ENCODE assay signal across 11 mouse cellular contexts in genomic region chr1:138123866-138124265, GRCm38 (mm10). TPM values are rescaled to one million over a fixed set of nuclear protein-coding genes. Genes with fewer than 3 reads are reported as not detected.
A peak's percentile ranks its signal among the peaks of the same experiment; 100 is the strongest.
DNase-seq lines count a peak whose midpoint lies in the region; ATAC-seq and TF ChIP-seq lines count a peak whose summit lies in the region.
"Had no signal": no experiment of that assay in that cellular context is flagged by ENCODE, and none has a peak within 500 bp of the region (broad histone marks: within the 10 kb centered on the region; RNA-seq: fewer than 3 reads in every experiment).

No protein-coding gene starts in this region.

- no peaks in the 10 kb centered on the region for H3K27me3 ChIP-seq in embryonic facial prominence, embryonic 14.5 days (replicated peaks; ENCODE audit: control insufficient read depth, insufficient read depth, low read length)
- H3K27me3 ChIP-seq: heart, embryonic 15.5 days; midbrain, embryonic 13.5 days had no signal

- H3K9me3 ChIP-seq in embryonic facial prominence, embryonic 14.5 days (ENCODE audit: control insufficient read depth, low read length), result no peaks in the 10 kb centered on the region
- H3K9me3 ChIP-seq: heart, embryonic 15.5 days; midbrain, embryonic 13.5 days had no signal

- DNase-seq in cerebellum, adult 18-20 months, result peak; percentile 10 to 12
- no peak for DNase-seq in cerebellum, postnatal 4 days (ENCODE audit: low spot score in 2 of 2)
- no peak for DNase-seq in left cerebral cortex, adult 2 months (ENCODE audit: extremely low spot score in 1 of 2, low spot score in 2 of 2)
- DNase-seq in left cerebral cortex, adult 8-10 months (ENCODE audit: low spot score in 2 of 2), result no peak
- peak; percentile 22 for DNase-seq in embryonic facial prominence, embryonic 14.5 days (ENCODE audit: low spot score)
- no peak for DNase-seq in testis, postnatal 10 days (ENCODE audit: low spot score)
- no peak for DNase-seq in right cerebral cortex, postnatal 25 days
- DNase-seq: right cerebral cortex, postnatal 14 days had no signal

- peak; percentile 32 for ATAC-seq in CD4-positive, CD25-positive, alpha-beta regulatory T cell, adult 4 months
- ATAC-seq in embryonic facial prominence, embryonic 14.5 days (ENCODE audit: low read depth), result no peak
- ATAC-seq: midbrain, embryonic 13.5 days had no signal

- no peaks in the 10 kb centered on the region for H3K4me1 ChIP-seq in embryonic facial prominence, embryonic 14.5 days (ENCODE audit: control insufficient read depth, insufficient read depth, low read length)
- H3K4me1 ChIP-seq: midbrain, embryonic 13.5 days had no signal

- no peak overlapping the region for H3K27ac ChIP-seq in left cerebral cortex, adult 2 months
- H3K27ac ChIP-seq in embryonic facial prominence, embryonic 14.5 days (replicated peaks; ENCODE audit: low read depth, low read length), result no peak overlapping the region
- H3K27ac ChIP-seq: heart, embryonic 15.5 days; midbrain, embryonic 13.5 days had no signal

- peak; percentile 41 for TF ChIP-seq CTCF in left cerebral cortex, adult 2 months (IDR thresholded peaks at IDR 0.05)

- intact Hi-C loops in left cerebral cortex, adult 2 months (cut with DNase I), result no loop called here

- no peak overlapping the region for H3K9ac ChIP-seq in embryonic facial prominence, embryonic 14.5 days (ENCODE audit: low read depth, low read length)
- H3K9ac ChIP-seq: heart, embryonic 15.5 days; midbrain, embryonic 13.5 days had no signal

- H3K36me3 ChIP-seq in embryonic facial prominence, embryonic 14.5 days (ENCODE audit: control insufficient read depth, insufficient read depth, low read length), result no peaks in the 10 kb centered on the region
- H3K36me3 ChIP-seq: heart, embryonic 15.5 days; midbrain, embryonic 13.5 days had no signal

- H3K4me3 ChIP-seq in left cerebral cortex, adult 2 months, result no peak overlapping the region
- no peak overlapping the region for H3K4me3 ChIP-seq in embryonic facial prominence, embryonic 14.5 days (ENCODE audit: low read depth, low read length)
- H3K4me3 ChIP-seq: heart, embryonic 15.5 days; midbrain, embryonic 13.5 days had no signal

- 47% methylated on average over 3 of the region's 3 CpGs for WGBS in embryonic facial prominence, embryonic 14.5 days

- no peak overlapping the region for H3K4me2 ChIP-seq in embryonic facial prominence, embryonic 14.5 days (ENCODE audit: low read depth, low read length)
- H3K4me2 ChIP-seq: heart, embryonic 15.5 days; midbrain, embryonic 13.5 days had no signal

RNA-seq across cellular contexts. Expression of gene Ptprc, which starts 51.6 kb away (rescaled TPM):
- total RNA-seq in left cerebral cortex, adult 2 months (2021), result 1 to 10 TPM; 1.7 to 3.4 TPM
- 10 to 100 TPM in 1 of 4 experiments, 1 to 10 TPM in 3; 3.0 to 12.1 (median 6.1) TPM for total RNA-seq in left cerebral cortex, adult 8-10 months (2022)
- 1,000 to 10,000 TPM; 1,419 to 1,542 TPM for polyA plus RNA-seq in CD4-positive, CD25-positive, alpha-beta regulatory T cell, adult 4 months (2017; shearing (Covaris generic))
- polyA plus RNA-seq in embryonic facial prominence, embryonic 14.5 days (2014; fragmentation: Nextera tagmentation; extraction: Ambion mirVana), result 3.5 and 4.0 TPM in 2 replicates

Comparison
In these comparisons a context has a peak if more than half of its experiments do, and no peak if none do; other contexts are left out.
1. DNase-seq: peak in cerebellum, adult 18-20 months (2 of 2) and embryonic facial prominence, embryonic 14.5 days (single experiment); none in cerebellum, postnatal 4 days (0 of 2), left cerebral cortex, adult 2 months (0 of 2), left cerebral cortex, adult 8-10 months (0 of 2), testis, postnatal 10 days (single experiment) and right cerebral cortex, postnatal 25 days (single experiment).